Mouse (Mus musculus): Measurements from ENCODE around the gene Actr1a.

The Actr1a gene

DNA sequence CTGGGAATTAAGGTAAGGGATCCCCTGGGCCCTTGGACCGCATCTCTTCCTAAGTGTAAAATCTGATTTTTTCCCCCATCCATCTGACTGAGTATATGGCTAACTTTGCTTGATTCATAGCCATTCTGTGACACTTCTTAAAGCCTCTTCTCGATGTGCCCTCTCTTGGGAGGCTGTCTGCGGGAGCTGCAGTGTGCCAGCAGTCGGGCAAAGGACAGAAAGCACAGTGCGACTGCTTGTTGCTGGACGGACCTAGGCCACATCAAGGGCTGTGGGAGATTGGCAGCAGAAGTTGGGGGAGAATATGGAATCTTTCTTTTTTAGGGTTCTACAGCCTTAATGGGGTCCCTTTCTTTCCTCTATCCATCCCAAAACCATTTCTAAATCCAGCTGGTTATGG lies 3.8 kb upstream of the Actr1a start:
- DNase-seq: no peak

DNA sequence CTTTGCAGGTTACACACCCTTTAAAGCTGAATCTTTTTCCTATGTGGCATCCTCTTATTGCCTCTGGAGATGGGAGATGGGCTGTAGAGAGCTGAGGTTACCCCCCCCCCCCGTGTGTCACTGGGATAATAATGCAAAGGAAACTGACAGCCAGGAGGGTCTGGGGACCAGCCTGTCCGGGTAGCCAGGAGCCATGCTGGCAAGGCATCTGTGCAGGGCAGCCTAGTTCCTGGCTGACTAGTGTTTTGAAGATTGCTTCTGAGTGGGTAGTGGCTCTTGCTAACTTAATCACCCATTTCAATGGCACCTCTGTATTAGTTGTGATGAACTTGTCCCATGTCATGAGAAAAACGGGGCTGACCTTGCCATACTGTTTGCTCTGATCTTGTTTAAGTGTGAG lies 2.9 kb upstream of the Actr1a start:
- no peak for DNase-seq

DNA sequence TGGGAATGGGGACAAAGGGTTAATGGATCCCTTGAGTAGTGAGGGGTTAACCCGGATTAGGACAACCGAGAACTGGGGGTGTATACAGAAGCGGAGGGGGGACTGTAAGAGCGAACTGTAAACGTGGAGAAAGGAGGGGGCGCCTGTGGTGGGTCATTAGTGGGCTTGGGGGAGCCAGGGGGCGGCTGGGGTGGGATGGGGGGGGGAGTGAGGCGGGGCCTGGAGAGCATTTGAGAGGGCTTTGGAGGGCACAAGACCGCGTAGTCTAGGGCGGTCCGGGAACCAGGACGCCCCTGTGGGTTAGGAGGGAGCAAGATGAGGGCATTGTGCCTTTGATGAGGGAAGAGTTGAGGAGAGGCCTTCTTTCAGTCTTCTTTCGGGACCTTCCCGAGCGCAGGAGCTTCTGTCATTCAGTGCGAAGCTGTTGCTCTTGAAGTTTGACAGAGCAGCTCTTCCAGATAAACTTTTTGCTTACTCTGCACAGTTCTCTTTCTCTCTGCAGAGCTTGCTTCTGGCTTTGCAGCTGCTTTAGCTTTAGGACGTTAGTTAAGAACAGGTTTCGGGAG lies 2.0 kb upstream of the Actr1a start:
- no peak for DNase-seq

DNA sequence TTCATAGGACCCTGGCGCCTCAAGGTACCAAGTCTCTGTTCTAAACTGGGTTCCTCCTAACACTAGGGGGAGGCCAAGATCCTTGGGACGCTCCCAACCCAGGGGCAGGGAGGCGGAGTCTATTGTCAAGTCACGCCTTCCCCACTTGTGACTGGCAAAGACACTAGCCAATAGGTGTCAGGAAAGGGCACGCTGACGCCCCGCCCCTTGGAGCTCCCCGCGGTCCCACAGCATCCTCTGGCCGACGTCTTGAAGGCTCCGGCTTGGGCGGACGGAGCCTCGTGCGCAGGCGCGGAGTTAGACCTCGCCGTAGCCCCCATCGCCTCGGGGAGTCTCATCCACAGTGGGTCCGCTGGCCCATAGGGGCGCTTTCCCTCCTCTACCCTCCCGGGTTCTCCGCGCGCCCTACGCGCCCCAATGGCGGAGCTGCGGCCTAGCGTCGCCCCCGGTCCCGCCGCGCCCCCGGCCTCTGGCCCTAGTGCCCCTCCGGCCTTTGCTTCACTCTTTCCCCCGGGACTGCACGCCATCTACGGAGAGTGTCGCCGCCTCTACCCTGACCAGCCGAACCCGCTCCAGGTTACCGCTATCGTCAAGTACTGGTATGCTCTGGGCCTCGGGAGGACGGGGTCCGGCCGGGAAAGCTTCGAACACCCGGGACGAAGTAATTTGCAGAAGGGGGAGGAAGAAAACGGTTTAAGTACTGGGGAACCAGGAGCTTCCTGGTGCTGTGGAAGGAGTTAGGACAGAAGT lies 1.3 kb upstream of the Actr1a start, which contains the start of gene Sufu:
Gene Sufu, plus strand, starts transcription at position 211 of the 750 bp plus-strand sequence.
- DNase-seq: peak; percentile 99

DNA sequence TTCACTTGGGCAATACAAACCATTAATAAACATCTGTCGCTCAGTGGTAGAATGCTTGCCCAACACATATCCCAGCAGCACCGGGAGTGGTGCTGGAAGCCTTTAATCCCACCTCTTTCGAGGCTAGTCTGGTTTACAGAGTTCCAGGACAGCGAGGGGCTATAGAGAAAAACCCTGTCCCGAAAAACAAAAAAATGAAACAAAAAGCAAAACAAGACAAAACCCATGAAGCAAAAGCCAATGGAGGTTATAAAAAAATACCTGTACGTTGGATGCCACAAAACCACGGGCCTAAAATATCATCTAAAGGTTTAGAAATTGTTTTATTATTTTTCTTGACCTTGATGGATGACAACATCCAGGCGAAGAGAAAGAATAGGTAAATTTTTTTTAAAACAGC lies 561 bp upstream of the Actr1a start:
- no peak for DNase-seq

DNA sequence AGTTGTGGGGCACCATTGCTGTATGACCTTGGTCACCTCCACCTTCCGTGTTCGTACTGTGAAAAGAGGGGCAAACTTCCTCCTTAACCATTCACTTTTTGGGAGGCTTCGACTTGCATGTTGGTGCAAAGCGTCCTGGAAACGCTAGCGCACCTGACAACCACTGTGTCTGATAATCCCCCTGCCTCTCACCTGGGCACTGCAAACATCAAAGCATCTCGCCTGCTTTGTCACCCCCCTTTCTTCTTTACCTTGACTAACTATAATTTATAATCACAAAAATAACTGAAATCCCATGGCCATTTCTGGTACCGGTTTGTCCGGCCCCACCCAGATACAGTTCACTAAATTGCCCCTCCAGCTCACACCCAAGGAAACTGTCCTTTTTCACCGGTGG lies 838 bp downstream of the Actr1a start:
- no peak for DNase-seq

DNA sequence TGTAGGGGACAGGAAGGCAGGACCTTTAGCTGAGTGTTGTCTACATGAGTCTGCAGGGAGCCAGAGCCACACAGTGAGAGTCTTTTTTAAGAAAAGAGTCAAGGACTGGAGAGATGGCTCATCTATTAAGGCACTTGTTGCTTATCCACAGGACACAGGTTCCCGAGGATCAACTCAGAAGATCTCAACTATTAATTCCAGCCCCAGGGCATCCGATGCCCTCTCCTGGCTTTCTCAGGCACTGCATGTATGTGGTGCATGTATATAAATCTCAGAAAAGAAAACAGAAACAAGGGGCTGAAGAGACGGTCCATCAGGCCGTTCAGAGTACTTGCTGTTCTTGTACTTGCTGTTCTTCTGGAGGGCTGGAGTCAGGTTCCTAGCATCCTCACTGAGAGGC lies 3.5 kb downstream of the Actr1a start:
- DNase-seq: peak; percentile 60

DNA sequence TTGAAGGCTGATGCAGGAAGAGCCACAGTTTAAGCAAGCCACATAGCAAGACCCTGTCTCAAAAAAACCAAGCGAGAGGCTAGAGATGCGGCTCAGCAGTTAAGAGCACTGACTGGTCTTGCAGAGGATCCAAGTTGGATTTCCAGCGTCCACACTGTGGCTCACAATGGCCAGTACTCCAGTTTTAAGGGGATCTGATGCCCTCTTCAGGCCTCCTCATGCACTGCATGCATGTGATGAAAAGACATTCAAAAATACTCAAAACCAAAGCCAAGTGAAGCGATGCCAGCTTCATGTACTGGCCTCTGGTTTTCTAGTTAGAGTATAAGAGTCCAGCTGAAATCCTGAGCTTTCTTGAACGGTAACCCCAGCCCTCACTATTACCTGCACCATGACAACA lies 5.7 kb downstream of the Actr1a start:
- no peak for DNase-seq

DNA sequence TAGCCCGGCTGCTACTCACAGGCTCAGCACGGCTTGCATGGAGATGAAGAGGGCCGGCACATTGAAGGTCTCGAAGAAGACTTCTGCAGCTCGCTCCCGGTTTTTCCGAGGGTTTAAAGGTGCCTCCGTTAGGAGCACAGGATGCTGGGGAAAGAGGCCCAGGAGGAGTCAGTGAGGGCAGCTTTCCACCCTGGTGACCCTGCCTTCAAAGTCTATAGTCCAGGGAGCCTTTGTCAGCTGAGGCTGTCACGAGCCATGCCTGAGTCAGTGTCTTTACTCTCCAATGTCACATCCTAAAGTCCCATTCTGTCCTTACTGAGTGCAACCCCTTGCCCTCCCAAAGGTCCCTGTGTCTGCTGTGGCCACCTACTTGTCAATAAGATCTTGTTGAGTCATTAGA lies 13.3 kb downstream of the Actr1a start:
- DNase-seq: no peak

DNA sequence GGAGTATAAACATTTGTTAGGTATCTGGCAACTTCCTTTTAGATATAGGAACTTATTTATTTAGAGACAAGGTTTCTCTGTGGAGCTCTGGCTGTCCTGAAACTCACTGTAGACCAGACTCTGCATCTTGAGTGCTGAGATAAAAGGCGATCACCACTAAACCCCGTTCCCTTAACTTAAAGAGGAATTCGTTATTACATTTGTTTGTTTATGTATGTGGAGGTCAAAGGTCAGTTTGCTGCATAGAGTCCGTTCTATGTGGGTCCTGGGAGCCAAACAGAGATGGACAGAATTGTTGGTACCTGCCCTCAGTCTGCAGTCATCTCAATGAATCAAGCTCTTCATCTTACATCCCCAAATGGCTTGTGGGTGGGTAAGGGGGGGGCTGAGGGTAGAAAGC lies 19.7 kb downstream of the Actr1a start:
- DNase-seq: no peak

DNA sequence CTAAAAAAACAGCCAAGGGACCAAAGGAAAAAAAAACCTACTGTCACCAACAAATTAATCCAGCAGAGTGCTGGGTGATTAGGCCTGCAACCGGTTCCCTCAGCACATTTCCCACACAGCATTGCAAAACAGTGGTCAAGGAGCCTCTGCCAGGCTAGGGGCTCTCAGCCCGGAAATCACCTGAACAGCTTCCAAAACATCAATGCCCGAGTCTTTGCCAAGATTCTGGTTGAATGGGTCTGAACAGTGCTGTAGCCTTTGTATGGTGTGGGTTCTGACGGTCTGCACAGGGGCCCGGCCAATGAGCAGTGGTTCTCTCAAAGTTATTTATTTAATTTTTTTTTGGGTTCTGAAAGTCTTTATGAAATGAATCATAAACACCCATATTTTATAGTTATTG lies 20.1 kb downstream of the Actr1a start:
- DNase-seq: peak; percentile 49

DNA sequence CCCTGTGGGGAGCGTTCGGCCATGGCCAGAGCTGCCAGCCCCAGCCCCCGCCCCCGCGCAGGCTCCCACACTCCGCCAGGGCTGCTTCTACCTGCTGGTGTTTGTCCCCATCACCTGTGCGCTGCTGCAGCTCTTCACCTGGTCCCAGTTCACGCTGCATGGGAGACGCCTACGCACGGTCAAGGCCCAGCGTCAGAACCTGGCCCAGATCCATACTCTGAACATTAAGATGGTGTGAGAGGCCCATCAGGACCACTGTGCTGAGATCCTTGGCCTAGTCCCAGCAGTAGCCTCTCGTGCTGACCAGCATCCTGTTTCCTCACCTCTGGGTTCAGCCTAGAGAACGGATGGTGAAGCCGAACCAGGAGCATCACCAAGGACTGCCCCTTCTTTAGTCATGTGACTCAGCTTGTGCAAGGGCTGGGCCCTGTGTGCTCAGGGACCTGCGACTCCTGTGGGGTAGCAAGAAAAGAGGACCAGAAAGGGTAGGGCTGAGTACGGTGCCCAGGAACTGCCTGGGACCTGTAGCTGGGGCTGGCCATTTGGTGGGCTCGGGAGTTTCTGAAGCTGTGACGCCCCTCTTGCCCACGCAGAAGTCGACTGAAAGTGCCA lies 21.0 kb downstream of the Actr1a start:
- DNase-seq: peak; percentile 46

DNA sequence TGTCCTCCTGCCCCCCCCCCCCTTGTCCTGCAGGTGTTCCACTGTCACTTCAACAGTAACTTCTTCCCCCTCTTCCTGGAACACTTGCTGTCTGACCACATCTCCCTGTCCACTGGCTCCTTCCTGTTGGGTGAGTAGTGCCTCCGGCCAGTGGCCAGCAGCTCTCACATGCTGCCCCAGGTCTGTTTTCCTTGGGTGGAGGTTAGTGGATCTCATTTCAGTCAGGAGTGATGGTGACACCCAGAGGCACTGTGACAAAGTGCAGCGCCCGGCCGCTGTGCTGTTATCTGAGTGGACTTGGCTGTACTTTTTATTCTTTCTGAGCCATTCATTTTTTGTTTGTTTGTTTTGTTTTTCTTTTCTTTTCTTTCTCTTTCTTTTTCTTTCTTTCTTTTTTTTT lies 26.3 kb downstream of the Actr1a start:
- DNase-seq: peak; percentile 78

DNA sequence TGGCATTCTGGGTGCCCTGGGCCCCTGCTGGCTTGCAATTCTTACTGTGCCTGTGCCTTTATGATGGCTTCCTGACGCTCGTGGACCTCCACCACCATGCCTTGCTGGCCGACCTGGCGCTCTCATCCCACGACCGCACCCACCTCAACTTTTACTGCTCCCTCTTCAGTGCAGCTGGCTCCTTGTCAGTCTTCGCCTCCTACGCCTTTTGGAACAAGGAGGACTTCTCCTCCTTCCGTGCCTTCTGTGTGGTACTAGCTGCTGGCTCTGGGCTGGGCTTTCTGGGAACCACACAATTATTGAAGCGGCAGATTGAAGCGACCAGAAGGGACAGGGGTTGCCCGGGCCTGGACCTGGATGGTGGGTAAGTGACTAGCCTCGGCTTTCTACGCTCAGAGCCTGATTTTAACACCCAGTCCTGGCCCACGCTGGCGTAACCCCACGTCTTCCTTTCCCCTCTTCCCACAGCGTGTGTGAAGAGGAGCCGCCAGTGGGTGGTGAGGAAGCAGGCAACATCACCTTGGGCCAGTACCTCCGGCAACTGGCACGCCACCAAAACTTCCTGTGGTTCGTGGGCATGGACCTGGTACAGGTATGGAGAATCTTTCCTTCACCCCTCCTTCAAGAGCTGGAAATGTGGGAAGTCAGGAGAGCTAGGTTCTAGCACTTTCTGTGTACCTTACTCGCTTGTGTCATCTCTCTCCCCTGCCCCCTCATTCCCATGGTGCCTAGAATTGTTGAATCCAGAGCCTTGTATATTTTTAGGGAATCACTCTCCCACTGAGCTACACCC lies 27.6 kb downstream of the Actr1a start:
- peak; percentile 21 for DNase-seq

DNA sequence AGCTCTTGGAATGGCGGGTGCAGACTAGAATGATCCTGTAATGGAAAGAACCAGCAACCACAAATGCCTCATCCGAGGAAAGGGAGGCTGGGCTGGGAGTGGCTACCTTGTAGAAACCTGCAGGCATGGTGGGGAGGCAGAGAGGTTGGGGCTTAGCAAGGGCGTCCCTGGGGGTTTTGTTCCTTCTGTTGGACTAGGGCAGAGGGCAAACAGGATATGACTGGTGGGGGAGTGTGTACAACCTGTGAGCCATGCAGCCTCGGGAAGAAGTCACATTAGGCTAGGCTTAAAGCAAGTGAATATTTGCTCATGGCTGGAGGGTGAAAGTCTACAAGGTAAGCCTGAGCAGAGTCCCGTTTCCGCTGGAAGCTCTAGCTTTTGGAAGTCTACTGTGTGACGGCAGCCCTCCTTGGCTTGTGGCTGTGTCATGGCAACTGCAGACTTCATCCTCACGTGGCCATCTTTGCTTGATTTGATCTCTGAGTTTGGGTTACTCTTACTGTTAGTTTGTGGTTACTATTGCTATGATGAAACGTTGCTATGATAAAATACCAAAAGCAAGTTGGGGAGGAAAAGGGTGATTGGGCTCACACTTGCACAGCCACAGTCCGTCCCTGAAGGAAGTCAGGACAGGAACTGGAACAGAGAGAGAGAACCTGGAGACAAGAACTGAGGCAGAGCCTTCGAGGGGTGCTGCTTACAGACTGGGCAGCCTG lies 32.1 kb downstream of the Actr1a start:
- DNase-seq: peak; percentile 10

DNA sequence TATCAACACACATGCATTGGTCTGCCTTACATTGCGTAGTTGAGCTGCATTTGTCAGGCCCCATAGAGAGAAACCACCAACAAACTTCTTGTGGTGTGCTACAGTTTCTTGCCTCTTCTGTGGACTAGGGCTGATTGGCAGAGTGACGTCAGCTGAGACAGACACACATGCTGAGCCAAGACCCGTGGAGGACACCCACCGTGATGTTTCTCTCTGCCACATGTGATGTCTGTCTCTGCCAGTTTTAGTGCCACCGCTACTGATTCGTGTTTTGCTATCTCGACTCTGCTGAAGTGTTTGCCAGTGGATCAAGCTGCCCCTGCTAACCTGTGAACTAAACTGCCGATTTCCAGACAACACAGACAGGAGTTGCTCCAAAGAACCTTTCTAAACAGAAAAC lies 33.4 kb downstream of the Actr1a start:
- no peak for DNase-seq

DNA sequence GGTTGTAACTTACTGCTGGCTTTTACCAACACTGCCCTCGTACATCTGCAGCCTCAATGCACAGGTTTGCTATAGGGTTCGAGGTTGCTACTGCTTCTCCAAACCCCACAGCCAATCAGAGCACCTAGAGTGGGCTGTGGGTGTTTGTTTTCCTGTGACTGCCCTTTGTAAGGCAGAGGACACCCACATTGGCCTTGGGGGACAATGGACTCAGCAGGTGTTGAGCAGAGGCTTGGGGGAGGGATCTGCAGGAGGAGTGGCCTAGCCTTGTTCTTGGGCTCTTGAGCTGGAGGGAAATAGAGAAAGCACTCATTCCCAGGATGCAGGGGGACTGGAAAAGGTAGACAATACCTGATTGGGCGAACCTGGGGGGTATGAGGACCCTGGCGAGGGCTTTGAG lies 37.2 kb downstream of the Actr1a start:
- no peak for DNase-seq

DNA sequence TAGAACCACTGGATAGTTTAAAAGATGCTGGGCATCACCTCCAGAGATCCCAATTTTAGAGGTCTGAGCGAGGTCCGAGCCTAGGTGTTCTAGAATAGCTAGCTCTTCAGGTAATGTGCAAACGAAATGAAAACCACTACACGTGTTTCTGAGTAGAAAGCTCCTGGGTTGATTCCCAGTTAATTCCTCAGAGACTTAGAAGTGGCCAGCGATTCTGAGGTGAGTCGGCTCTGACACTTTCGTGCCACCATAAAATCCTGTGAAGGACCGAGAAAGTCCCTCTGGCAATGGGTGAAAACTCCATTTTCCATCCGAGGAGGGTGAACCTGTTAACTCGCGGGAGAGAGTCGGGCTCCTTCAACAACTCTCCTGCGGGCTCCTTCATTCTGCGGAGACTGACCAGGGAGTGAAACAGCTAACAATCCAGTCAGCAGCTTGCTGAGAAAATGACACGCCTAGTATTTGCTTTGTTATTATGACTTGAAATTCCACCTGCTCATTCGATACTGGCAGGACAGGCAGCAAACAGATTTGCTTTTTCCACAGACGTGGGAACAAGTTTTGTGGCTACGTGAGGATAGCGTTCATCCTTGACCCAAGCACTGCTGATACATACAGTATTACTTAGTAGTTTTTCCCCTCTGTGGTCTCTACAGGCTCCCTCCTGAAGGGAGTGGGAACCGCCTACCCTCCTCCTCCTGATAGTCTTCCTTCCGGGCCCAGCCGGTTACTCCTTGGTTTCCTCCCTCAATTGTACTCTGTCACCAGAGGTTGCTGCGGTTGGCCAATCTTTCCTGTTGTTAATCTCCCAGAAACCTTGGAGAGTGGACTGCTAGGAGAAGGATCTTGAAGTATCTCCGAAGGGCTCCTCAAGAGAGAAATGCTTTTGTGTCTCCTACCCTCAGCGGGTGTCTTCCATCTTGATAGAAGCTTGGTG lies 37.9 kb downstream of the Actr1a start:
- no peak for DNase-seq

DNA sequence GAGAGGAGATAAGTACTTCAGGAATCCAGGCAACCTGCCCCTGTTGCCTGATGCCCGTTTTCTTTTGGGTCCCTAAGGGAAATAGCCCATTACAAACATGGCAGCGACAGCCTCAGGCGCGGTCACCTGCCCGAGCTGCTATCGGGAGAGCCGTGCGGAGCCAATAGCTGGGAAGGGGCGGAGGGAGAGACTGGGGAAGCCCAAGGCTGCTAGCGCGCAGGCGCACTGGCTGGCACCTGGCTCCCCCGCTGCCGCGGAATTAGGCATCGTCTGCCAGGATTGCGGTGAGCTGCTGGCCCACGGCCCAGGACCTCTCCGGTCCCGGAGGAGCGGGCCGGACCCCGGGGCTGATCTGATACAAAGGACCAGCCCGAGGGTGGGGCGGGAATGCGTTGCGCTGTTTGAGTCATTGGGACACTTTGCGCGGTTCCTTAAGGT lies 38.8 kb downstream of the Actr1a start:
- DNase-seq: peak; percentile 95

DNA sequence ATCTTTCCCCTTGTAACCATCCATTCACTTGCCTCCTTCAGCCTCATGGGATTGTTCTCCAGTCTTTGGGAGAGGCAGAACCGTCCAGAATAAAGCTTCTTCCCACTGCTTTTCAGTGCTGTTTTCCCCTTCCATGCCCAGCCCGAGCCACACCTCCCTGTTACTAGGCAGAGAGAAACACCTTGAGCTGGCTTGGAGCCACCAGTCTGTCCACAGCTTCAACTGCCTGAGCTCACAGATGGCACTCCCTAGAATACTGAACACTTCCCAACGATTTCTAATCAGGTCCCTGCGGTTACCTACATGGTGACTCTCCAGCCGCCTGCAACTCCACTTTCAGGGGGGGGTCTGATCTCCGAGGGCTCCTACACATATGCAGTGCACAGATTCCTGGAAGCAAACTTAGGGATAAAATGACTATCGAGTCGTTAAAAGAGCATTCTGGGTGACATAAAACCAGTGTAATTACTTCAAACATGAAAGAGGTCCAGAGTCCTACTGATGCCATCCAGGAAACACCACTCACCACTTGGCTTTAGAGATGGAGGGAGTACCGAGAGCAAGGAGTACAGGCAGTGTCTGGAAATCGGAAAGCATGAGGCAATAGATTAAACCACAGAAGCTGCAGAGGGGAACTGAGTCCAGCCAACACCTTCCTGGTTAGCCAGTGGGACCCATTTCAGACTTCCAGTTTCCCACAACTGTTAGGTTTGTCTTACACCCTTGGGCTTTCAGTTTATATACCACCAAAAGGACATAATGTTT lies 45.2 kb downstream of the Actr1a start, which contains the start of gene 2310034G01Rik:
Gene 2310034G01Rik, minus strand, starts transcription at position 135 of the 765 bp plus-strand sequence.
- peak; percentile 68 for DNase-seq

DNA sequence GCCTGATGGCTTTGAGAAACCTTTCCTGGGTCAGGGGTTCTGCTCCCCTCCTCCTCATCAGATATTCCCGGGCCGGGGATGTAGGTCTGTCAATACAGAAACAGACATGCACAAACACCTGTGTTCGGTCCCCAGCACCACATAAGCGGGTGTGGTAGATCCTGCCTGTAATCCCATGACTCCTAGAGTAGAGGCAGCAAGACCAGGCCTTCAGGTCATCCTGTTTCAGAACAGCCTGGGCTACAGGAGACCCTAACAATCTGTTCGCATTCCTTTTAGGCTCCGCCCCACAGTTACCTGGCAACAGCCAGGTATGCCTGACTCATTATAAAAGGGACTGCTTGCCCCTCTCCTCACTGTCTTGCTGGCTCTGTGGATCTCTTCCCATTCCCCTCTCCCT lies 46.0 kb downstream of the Actr1a start:
- DNase-seq: peak; percentile 63

Data from cerebellum, adult 9-10 months (tissue).